Mouse (Mus musculus) retina, postnatal 1 day (tissue): ENCODE data around the gene Usp4.
"Not testable (repeated sequence)": the region's sequence is repeated elsewhere in the genome, so short reads cannot be mapped to it uniquely, and the experiment has no call there.

Source experiments
- DNase-seq: peaks from one replicate; pipeline ENCODE4 v3.0.0-alpha.2; 2012

Usp4 gene

GRCm38 (mm10) chr9:108347540-108348289, at the start of gene Usp4:
Usp4 (plus strand) TSS chr9:108347853.
- DNase-seq: peak; percentile 95

GRCm38 (mm10) chr9:108301853-108302252, 45.8 kb upstream of the Usp4 start:
- no peak for DNase-seq

DNA sequence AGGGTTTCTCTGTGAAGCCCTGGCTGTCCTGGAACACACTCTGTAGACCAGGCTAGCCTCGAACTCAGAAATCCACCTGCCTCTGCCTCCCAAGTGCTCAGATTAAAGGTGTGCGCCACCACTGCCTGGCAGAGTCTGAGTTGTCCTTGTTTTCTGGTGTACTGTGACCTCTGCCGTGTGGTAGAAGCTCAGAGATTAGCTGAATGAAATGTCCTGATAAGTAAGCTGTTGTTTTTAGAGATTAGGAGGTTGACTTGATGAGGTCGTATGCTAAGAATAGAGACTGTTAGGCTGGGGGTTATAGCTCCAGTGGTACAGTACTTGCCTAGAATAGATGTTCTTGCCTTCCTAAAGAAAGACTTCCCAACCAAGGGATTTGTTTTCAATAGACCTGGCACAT, 42.9 kb upstream of the Usp4 start:
- peak; percentile 4 for DNase-seq

- no peak for DNase-seq
Observed at GRCm38 (mm10) chr9:108305170-108305569, 42.5 kb upstream of the Usp4 start.

DNA sequence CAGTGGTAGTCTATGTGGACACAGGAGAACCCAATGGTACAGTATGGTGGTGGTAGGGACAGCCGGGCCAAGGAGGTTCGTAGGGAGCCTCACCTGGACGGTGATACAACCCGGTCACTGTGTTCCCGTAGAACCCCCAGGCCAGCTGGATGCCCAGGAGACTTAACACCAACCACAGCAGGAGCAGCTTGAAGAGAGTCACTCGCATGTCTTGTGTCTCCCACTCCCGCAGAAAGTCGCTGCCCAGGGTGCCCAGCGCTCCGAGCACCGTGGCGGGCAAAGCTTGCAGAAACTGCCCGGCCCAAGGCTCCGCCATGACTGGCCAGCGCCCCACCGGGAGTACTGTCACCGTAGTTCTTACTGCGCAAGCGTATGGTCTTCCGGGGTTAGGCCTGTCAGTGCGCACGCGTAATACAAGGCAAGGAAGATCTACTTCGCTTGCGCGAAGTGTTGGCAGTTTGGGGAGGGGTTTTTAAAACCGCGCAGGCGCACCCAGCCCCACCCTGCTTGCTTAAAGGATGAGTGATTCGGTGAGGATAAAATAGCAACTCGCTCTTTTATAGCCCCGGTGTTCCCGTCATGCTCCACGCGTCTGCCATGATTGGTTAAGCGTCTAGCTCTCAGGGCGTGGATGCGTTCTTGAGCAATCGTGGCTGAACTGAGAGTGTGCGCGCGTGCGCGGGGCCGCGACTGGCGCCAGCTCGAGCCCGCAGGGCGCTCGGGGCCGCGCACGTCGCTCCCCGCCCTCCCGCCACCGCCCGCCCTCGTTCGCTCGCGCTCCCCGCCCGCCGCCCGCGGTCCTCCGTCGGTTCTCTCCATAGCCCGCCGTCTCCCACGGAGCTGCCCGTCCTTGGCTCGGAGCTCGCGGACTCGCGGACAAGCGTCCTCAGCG, 41.8 kb upstream of the Usp4 start, which contains the start of the genes Rhoa and Tcta:
Gene Rhoa, plus strand, starts transcription at position 501 of the 892 bp plus-strand sequence.
Gene Tcta, minus strand, starts transcription at position 532 of the 892 bp plus-strand sequence.
- peak; percentile 100 for DNase-seq

GRCm38 (mm10) chr9:108306571-108306980, 41.1 kb upstream of the Usp4 start:
- peak; percentile 87 for DNase-seq

GRCm38 (mm10) chr9:108307021-108307807, 40.4 kb upstream of the Usp4 start:
- DNase-seq: no peak

DNA sequence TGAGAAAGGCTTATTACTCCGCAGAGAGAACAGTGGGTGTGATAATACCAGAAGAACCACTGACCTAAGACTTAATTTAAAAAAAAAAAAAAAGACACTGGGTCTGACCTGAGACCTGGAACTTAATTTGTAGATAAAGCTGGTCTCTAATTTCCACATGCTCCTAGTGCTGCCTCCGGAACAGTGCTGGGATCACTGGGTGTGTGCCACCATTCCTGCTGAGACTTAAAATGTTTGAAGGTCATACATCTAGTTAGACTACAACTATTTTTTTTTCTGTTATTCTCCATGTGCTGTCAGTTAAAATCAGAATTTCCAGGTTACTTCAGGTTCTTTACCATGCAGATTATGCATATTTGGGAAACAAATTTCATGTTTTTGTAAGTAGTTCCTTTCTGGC, 39.5 kb upstream of the Usp4 start:
- DNase-seq: no peak

DNA sequence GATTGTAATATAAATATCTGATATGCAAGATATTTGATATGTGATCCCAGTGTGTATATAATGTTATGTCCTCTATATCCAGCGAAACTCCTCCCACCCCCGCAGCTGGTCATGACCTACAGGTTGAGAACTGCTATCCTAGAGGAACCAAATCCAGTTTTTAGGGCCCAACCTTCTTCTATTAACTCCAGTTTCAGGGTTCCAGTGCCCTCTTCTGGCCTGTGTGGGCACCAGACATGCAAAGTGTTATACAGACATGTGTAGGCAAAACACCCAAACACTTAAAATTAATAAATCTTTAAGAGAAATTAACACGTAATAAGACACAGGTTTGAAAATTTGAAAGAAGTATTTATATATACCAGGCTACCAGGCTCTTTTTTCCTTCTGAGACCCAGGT, 30.1 kb upstream of the Usp4 start:
- DNase-seq: peak; percentile 31

DNA sequence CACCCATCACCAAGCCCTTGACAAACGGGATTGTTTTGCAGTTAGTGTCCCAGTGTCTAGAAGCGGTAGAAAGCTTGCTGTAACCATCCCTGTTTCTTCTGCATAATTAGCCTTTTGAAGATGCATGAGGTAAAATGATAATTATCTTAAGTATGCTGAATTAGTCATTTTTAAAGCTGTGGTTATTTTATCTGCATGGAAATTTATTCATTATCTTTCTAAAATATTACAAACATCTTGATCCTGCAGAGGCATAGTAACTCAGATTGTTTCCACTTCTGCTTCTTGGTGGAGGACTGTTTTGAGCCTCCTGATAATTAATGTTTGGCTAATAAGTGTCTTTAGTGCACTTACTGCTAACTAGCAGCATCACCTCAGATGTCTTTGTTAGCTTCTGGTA, 29.2 kb upstream of the Usp4 start:
- DNase-seq: no peak

DNA sequence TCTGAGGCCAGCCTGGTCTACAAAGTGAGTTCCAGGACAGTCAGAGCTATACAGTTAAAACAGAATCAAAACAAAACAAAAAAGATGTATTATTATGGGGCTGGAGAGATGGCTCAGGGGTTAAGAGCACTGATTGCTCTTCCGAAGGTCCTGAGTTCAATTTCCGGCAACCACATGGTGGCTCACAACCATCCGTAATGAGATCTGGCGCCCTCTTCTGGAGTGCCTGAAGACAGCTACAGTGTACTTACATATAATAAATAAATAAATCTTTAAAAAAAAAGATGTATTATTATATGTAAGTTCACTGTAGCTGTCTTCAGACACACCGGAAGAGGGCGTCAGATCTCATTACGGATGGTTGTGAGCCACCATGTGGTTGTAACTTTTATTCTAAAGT, 25.6 kb upstream of the Usp4 start:
- DNase-seq: not testable (repeated sequence)

GRCm38 (mm10) chr9:108324784-108325183, 22.9 kb upstream of the Usp4 start:
- DNase-seq: no peak

GRCm38 (mm10) chr9:108325811-108326210, 21.8 kb upstream of the Usp4 start:
- DNase-seq: no peak

- no peak for DNase-seq
Observed at GRCm38 (mm10) chr9:108337848-108338550, 9.7 kb upstream of the Usp4 start.

- no peak for DNase-seq
Observed at GRCm38 (mm10) chr9:108338551-108338885, 9.1 kb upstream of the Usp4 start.

GRCm38 (mm10) chr9:108338886-108339781, 8.5 kb upstream of the Usp4 start, which contains the start of gene Gpx1:
Gpx1 (plus strand) TSS chr9:108338903.
- peak; percentile 95 for DNase-seq

DNA sequence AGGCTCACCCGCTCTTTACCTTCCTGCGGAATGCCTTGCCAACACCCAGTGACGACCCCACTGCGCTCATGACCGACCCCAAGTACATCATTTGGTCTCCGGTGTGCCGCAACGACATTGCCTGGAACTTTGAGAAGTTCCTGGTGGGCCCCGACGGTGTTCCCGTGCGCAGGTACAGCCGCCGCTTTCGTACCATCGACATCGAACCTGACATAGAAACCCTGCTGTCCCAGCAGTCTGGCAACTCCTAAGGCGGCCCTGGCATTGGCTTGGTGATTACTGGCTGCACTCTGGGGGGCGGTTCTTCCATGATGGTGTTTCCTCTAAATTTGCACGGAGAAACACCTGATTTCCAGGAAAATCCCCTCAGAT, 7.8 kb upstream of the Usp4 start:
- DNase-seq: no peak

GRCm38 (mm10) chr9:108340258-108341138, 7.2 kb upstream of the Usp4 start:
- DNase-seq: no peak

DNA sequence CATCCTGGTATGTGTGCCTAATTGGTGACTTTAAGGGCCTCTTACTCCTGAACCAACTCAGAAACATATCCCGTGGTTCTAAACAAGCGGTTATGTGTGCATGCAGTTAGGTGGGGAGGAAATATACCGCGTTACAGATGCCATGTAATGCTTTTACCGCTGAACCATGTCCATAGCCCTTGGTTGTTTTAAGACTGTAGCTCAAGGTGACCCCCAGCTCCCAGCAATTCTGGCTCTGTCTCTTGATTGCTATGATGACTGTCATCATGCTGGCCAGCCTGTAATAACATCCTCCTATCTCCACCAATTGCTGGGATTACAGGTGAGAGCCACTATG, 6.5 kb upstream of the Usp4 start:
- no peak for DNase-seq

- DNase-seq: no peak
Observed at GRCm38 (mm10) chr9:108341801-108342200, 5.9 kb upstream of the Usp4 start.
